Mouse (Mus musculus) heart, embryonic 13.5 days (tissue): ENCODE results near the gene Cry1. TPM values are rescaled to one million over a fixed set of nuclear protein-coding genes. Genes with fewer than 3 reads are reported as not detected.
A peak's percentile ranks its signal among the peaks of the same experiment; 100 is the strongest.

Source experiments
- ATAC-seq: fragments of 200-750 bp; cut with Nextera tagmentation; 2 replicates; pipeline ENCODE4 v1.8.0; 2017; ENCODE audit warnings: moderate TSS enrichment; ENCODE audit not compliant: insufficient number of reproducible peaks, low FRiP score, low TSS enrichment; ENCODE audit errors: extremely low read depth
- H3K27ac ChIP-seq: fragments of 300-500 bp; sonication (generic); replicated peaks from 2 replicates; pipeline ENCODE4 v1.5.1; 2015; ENCODE audit warnings: moderate library complexity, mild to moderate bottlenecking, inconsistent platforms
- H3K27me3 ChIP-seq: fragments of 300-500 bp; sonication (generic); replicated peaks from 2 replicates; pipeline ENCODE4 v1.6.1; 2015; ENCODE audit warnings: mild to moderate bottlenecking, inconsistent platforms
- H3K36me3 ChIP-seq: fragments of 300-500 bp; sonication (generic); 2 replicates; pipeline ENCODE4 v1.6.1; 2015; ENCODE audit warnings: mild to moderate bottlenecking, inconsistent platforms
- H3K4me1 ChIP-seq: fragments of 300-500 bp; sonication (generic); 2 replicates; pipeline ENCODE4 v1.6.1; 2015; ENCODE audit warnings: inconsistent platforms
- H3K4me2 ChIP-seq: fragments of 300-500 bp; sonication (generic); 2 replicates; pipeline ENCODE4 v1.6.1; 2015; ENCODE audit warnings: inconsistent platforms, mild to moderate bottlenecking, moderate library complexity
- H3K4me3 ChIP-seq: fragments of 300-500 bp; sonication (generic); 2 replicates; pipeline ENCODE4 v1.5.1; 2015; ENCODE audit warnings: moderate library complexity, mild to moderate bottlenecking, inconsistent platforms
- H3K9ac ChIP-seq: fragments of 300-500 bp; sonication (generic); 2 replicates; pipeline ENCODE4 v1.6.1; 2015; ENCODE audit warnings: inconsistent platforms, mild to moderate bottlenecking, moderate library complexity
- H3K9me3 ChIP-seq: fragments of 300-500 bp; sonication (generic); 2 replicates; pipeline ENCODE4 v1.6.1; 2016; ENCODE audit warnings: inconsistent platforms
- WGBS: fragments of 180-500 bp; shearing (Covaris S2); methylation state at CpG from one replicate; pipeline ENCODE4 v1.1.7; 2015; ENCODE audit warnings: mixed read lengths; 5-methylcytosine and 5-hydroxymethylcytosine counted together
- polyA plus RNA-seq: library from polyadenylated mRNA; unstranded; fragments of >200 nt; fragmentation: Nextera tagmentation; extraction: Ambion mirVana; gene quantifications from 2 replicates; pipeline ENCODE4 v1.2.1, GENCODE M21; 2015

Gene Cry1
- polyA plus RNA-seq, 1 experiment from 2014 or later: 14.8 TPM

- Histone ChIP-seq H3K27me3 (no peaks in the 10 kb centered on the region), H3K9me3 (no peaks in the 10 kb centered on the region), H3K27ac (peak overlapping the region; percentile 95), H3K36me3 (no peaks in the 10 kb centered on the region), H3K4me3 (peak overlapping the region; percentile 87), H3K4me2 (peak overlapping the region; percentile 82), H3K4me1 (peaks cover 21% of the 10 kb centered on the region), H3K9ac (peak overlapping the region; percentile 99)
- ATAC-seq: peak; percentile 7; the same call in 1 of the 2 replicates
- under 1% methylated on average over 33 of the region's 34 CpGs for WGBS
Measured at GRCm38 (mm10) chr10:85103085-85103885, 81.6 kb downstream of the Cry1 start.

GRCm38 (mm10) chr10:85102247-85103084 is 82.4 kb downstream of the Cry1 start, which contains the start of the genes Fhl4 and Tmem263:
TSS of gene Fhl4 (minus strand) at chr10:85102495.
TSS of gene Tmem263 (plus strand) at chr10:85102627.
- Histone ChIP-seq H3K36me3 (no peaks in the 10 kb centered on the region), H3K9me3 (no peaks in the 10 kb centered on the region), H3K9ac (peak within 1 kb of the TSS; percentile 99), H3K4me2 (peak within 1 kb of the TSS; percentile 82), H3K4me1 (peaks cover 21% of the 10 kb centered on the region), H3K4me3 (peak within 1 kb of the TSS; percentile 87), H3K27ac (peak within 1 kb of the TSS; percentile 95), H3K27me3 (no peaks in the 10 kb centered on the region)
- ATAC-seq: peak; percentile 98
- under 1% methylated on average over 70 of the region's 96 CpGs for WGBS

- Histone ChIP-seq H3K27ac (peak overlapping the region; percentile 92), H3K36me3 (no peaks in the 10 kb centered on the region), H3K4me1 (peaks cover 21% of the 10 kb centered on the region), H3K27me3 (no peaks in the 10 kb centered on the region), H3K9me3 (no peaks in the 10 kb centered on the region), H3K4me3 (peak overlapping the region; percentile 87), H3K9ac (peak overlapping the region; percentile 99), H3K4me2 (peak overlapping the region; percentile 82)
- no peak for ATAC-seq
- WGBS: 1% methylated on average over 10 of the region's 10 CpGs
Measured at GRCm38 (mm10) chr10:85101841-85102240, 83.0 kb downstream of the Cry1 start.

Other genes with a start within 250 kb of the Cry1 start
- 1.4 and 1.7 TPM in 2 replicates for gene Fhl4, start 82.6 kb downstream of the Cry1 start, polyA plus RNA-seq
- 56.0 and 56.6 TPM in 2 replicates for gene Tmem263, start 82.4 kb downstream of the Cry1 start, polyA plus RNA-seq
- 11.5 and 11.8 TPM in 2 replicates for gene Mterf2, start 57.0 kb downstream of the Cry1 start, polyA plus RNA-seq
- gene Btbd11, start 201.8 kb upstream of the Cry1 start, polyA plus RNA-seq: 0.64 and 0.74 TPM in 2 replicates